ENCODE assay signal across 26 mouse cellular contexts in the genomic region with DNA sequence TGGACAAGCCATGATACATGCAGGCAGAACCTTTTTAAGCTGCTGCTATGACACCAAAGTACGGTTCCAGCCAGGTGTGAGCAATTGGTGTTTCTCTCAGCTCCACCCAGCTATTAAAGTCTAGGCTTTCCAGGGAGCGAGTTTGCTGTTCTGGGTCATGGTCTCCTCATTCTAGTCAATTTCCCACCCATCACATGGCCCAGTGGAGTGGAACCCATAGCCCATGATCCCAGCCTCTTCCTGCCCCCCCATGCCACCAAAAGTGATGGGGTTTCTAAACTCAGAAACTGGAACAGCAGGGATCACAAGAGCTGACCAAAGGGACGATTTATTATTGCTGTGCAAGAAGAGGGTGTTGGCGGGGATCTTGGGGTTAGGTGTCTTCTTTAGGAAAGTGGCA.
"Had no signal": no experiment of that assay in that cellular context is flagged by ENCODE, and none has a peak within 500 bp of the region (broad histone marks: within the 10 kb centered on the region; RNA-seq: fewer than 3 reads in every experiment).

No protein-coding gene starts in this region.

- H3K36me3 ChIP-seq: heart, embryonic 13.5 days; heart, embryonic 15.5 days; hindbrain, embryonic 10.5 days; hindbrain, embryonic 12.5 days; intestine, embryonic 15.5 days; limb, embryonic 10.5 days; limb, embryonic 12.5 days; liver, embryonic 13.5 days; liver, embryonic 15.5 days had no signal

- H3K4me2 ChIP-seq: heart, embryonic 11.5 days; heart, embryonic 13.5 days; heart, embryonic 15.5 days; hindbrain, embryonic 12.5 days; hindbrain, embryonic 14.5 days; intestine, embryonic 15.5 days; limb, embryonic 12.5 days; liver, embryonic 11.5 days; liver, embryonic 13.5 days; liver, embryonic 15.5 days had no signal

- DNase-seq: gastrocnemius, adult 2 months; gastrocnemius, postnatal 10 days; gastrocnemius, postnatal 25 days; heart, adult 2 months; heart, postnatal 4 days; kidney, adult 8-10 months; kidney, postnatal 14 days; liver; liver, embryonic 13.5 days; liver, postnatal 0 days had no signal

- ATAC-seq: hindbrain, embryonic 16.5 days; inflammation-experienced regulatory T-cells, adult 6 months; intestine, embryonic 15.5 days; intestine, postnatal 0 days; liver, postnatal 0 days had no signal

- H3K4me3 ChIP-seq: gastrocnemius, adult 2 months; heart, adult 2 months; heart, embryonic 13.5 days; heart, embryonic 15.5 days; hindbrain, embryonic 10.5 days; hindbrain, embryonic 12.5 days; intestine, embryonic 15.5 days; layer of hippocampus, adult 2 months; left cerebral cortex, adult 2 months; limb, embryonic 10.5 days; limb, embryonic 12.5 days; liver, embryonic 13.5 days; liver, embryonic 15.5 days had no signal

- H3K9me3 ChIP-seq: heart, embryonic 13.5 days; heart, embryonic 15.5 days; hindbrain, embryonic 10.5 days; hindbrain, embryonic 12.5 days; intestine, embryonic 15.5 days; limb, embryonic 10.5 days; limb, embryonic 12.5 days; liver, embryonic 13.5 days; liver, embryonic 15.5 days had no signal

- H3K27ac ChIP-seq: gastrocnemius, adult 2 months; heart, adult 2 months; heart, embryonic 13.5 days; heart, embryonic 15.5 days; hindbrain, embryonic 10.5 days; hindbrain, embryonic 12.5 days; hindbrain, embryonic 14.5 days; intestine, embryonic 15.5 days; layer of hippocampus, adult 2 months; left cerebral cortex, adult 2 months; limb, embryonic 10.5 days; limb, embryonic 12.5 days; liver, embryonic 13.5 days; liver, embryonic 15.5 days had no signal

- H3K27me3 ChIP-seq: heart, embryonic 13.5 days; heart, embryonic 15.5 days; hindbrain, embryonic 12.5 days; intestine, embryonic 15.5 days; limb, embryonic 12.5 days; liver, embryonic 13.5 days; liver, embryonic 15.5 days had no signal

- H3K9ac ChIP-seq: heart, embryonic 13.5 days; heart, embryonic 15.5 days; hindbrain, embryonic 12.5 days; hindbrain, embryonic 14.5 days; intestine, embryonic 15.5 days; limb, embryonic 12.5 days; liver, embryonic 13.5 days; liver, embryonic 15.5 days; liver, postnatal 0 days had no signal

- H3K4me1 ChIP-seq: heart, embryonic 13.5 days; heart, embryonic 15.5 days; hindbrain, embryonic 10.5 days; hindbrain, embryonic 12.5 days; intestine, embryonic 15.5 days; limb, embryonic 12.5 days; liver, embryonic 13.5 days; liver, embryonic 15.5 days had no signal
